Mouse (Mus musculus) lung, postnatal 25 days (tissue): ENCODE data around the gene A930009A15Rik.

Experiments
- DNase-seq: peaks from one replicate; pipeline ENCODE4 v3.0.0; 2022; ENCODE audit warnings: low spot score

A930009A15Rik gene

DNA sequence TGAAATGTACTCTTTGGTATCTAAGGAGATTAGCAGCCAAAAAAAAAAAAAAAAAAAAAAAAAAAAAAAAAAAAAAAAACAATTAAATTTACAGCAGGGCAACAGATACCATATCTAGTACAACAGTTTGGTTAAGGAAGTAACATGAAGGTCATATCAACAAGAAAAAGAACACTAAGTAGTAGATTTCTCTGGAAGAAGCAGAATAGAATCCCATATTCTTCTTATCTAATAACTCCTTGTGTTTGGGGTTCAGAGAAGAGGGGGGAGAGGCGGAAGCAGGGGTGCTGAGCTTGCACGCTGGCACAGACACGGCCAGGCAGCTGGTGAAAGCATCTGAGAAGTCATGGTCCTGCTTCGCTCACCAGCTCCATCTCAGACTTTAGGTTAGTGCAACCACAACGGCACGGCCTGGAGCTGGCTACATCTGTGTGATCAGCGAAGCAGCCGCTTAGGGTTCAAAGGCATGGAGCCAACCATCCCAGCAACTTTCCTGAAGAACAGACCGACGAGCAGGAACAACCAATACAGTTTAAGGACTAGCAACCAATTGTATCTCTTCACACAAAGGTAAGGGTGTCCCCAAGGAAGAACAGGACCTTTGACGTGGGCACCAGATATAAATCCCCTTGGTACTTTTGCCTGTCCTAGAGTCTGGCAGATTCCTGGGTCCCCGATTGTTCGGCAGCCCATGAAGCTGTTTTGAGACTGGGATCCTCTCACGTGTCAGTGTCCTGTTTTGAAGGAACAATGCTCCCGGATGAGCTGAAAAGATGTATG, at the start of gene A930009A15Rik:
Gene A930009A15Rik (plus strand): TSS at position 275 of the 780 bp plus-strand sequence.
- DNase-seq, result no peak

DNA sequence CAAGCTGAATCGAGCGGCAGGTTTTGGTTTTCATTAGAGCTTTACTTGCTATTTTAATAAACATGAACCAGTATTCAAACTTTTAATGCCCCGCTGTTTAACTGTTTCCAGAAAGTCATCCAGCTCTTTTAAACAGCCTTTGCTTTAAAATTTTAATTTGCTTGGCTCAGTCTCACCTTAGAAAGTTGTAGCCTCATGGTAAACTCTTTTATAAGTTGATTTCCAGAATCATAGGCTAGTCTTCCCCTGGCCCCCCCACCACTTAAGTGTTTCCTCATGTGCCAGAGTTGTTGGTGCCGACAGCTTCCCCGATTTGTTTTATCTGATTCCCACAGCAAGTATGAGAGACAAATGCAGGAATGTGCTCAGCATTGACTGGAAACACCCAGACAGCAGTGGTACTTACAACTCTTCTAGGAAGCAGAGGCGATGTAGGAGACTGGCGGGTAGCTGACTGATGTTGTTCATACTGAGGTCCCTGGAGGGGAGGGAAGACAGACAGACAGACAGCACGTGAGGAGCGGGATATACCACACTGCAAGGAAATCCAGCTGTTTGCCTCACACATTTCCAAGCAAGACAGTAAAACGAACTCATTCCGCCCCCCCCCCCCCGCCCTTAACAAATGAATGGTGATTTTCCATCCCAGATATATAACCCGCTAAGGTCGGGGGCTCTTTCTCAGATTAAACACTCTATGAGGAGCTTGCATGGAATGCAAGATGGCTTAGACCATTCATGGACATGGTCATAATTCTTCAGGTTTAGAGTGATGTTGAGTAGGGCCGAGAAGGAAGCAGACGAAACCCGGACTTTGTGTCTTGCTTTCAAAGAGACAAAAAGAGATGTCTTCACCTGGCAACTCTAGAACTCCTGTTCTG, 49.3 kb upstream of the A930009A15Rik start:
- no peak for DNase-seq

DNA sequence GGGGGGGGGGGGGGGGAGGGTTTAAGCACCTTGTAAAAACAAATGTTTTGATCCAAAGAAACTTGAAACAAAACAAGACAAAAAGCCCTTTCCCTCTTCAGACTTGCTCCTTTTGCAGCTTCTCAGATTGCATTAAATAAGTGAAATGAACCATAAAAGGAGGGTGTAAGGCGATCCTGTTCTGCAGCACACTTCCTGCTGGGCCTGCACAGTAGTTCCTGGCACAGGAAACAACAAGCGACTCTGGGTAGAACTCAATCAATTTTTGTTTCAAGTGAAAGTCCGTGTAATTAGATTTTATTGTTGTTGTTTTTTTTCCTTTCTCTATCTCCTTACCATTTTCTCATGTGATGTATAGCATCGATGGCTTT, 48.7 kb upstream of the A930009A15Rik start:
- DNase-seq, result no peak

DNA sequence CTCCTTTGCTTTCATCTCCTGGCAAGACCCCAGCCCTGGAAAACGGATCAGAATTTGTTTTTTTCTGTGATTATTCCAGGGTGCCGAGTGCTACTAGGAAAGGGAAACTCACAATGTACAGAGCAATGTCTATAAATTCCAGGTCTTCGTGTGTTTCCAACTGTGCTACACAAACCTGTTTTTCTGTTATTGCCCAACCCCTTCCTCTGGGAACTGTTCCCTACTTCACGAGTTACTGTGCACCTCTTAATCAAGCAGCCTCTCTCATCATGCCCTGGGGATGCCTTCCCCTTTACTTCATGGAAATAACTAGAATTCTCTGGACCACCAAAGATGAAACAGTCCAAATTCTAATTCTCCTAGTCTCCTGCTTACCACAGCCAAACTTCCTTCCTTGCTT, 40.9 kb upstream of the A930009A15Rik start:
- no peak for DNase-seq

DNA sequence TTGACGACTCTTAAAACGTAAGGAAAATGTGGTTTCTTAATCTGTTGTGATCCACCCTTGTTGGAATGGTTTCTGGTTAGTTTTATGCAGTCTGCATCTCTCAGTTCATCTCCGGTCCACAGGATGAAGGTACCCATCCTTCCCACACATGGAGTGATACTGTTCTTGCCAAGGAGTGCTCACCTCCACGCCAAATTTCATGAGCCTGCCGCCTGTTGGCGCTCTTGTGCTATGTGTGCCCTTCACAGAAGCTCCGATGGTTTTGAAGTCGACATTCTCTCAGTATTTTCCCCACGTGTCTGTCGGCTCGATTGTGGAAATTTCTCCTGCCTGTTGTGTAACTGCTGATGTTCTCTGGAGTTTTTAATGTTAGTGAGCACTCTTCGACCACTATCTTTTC, 40.0 kb upstream of the A930009A15Rik start:
- no peak for DNase-seq

DNA sequence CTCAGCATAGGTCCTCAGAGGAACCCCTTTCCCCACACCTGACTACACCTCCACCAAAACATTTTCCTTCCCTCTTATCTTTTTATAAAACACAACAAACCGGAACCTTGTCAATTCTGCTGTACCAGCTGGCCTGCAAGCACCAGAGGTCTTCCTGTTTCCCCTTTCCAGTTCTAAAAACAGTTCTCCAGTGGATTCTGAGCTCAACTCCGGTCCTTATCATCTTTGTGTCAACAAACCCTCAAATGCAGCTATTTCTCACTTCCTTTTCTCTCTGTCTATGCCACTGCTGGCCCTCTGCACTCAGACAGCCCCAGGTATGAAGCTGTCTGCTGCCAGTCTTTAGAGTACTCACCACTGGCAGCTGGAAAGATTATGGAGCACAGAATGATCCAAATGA, 39.0 kb upstream of the A930009A15Rik start:
- no peak for DNase-seq

DNA sequence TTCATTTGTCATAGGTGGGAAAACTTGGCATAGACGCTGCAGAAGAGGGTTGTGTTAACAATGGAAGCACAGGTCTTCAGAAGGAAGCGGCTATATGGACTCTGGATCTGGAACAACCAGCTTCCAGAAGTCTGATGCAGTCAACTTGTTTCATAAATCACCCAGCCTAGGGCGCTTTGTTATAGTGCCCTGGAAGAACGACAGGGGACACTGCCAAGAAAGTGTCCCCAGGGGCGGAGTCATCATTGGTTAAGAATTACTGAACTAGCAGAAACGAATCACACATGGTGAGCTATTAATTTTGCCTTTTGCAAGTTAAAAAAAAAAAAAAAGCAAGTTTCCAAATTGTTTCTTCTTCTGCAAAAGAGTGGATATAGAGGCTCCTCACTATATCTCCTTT, 26.9 kb upstream of the A930009A15Rik start:
- no peak for DNase-seq

DNA sequence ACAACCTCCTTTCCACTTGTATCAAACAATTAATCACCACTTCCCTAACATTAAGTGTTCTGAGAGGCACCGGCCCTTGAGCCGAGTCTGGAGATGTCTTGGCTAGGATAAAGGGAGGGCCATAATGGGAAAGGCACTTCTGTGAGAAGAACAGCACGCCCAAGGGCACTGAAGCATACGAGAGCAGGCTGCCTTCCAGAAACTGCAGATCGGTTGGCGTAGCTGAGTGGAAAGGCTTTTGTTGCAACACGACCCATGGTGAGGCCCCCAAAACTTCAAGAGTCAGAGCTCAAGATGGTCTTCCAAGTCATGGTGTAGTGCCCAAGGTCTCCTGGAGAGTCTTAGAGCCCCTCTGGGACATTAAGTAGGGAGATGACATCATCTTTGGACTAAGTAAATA, 19.5 kb upstream of the A930009A15Rik start:
- no peak for DNase-seq

DNA sequence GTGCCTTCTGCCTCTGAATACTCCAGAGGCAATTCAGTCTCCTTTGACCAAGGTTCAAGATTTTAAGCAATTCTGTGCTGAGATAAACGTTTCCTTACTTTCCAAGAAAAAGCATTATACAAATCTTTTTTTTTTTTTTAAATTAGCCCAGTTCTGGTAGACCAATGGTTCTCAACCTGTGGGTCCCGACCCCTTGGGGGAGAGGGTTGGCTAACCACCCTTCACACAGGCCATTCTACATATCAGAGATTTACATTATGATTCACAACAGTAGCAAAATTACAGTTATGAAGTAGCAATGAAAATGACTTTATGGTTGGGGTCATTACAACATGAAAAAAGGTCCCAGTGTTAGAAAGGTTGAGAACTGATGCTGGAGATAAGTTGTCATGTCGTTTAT, 18.7 kb upstream of the A930009A15Rik start:
- no peak for DNase-seq

DNA sequence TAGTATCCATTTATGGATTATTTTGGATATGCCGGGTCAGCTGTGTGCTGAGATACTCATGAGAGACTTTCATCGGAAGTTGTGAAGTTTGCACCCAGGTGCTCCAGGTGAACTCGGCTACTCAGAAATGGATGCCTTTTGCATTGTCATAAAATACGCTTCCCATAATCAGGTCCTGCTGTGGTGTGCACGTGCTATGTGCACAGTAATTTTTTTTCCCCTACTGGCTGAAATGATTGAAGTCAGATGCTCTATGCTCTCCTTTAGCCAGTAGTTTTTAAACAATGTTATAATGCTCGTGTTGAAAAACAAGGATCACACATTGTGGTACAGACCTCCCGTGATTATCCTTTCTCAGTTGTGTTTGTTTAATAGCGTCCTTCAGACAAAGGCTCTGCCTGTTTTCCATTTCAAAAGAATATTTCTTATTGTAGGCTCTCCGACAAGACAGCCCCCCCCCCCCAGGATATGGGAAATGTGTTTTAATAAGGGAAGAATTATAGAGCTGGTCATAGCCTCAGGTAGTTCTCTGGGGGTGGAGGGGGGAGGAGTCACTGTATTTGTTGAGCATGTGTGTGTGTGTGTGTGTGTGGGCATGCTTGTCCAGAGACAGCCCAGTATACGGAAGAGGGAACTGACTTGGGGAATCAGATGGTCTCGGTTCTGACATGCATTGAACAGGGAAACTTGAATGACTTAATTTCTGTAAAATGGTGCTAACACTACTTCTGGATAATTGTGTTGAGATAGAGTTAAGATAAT, 16.3 kb upstream of the A930009A15Rik start:
- DNase-seq, result no peak

DNA sequence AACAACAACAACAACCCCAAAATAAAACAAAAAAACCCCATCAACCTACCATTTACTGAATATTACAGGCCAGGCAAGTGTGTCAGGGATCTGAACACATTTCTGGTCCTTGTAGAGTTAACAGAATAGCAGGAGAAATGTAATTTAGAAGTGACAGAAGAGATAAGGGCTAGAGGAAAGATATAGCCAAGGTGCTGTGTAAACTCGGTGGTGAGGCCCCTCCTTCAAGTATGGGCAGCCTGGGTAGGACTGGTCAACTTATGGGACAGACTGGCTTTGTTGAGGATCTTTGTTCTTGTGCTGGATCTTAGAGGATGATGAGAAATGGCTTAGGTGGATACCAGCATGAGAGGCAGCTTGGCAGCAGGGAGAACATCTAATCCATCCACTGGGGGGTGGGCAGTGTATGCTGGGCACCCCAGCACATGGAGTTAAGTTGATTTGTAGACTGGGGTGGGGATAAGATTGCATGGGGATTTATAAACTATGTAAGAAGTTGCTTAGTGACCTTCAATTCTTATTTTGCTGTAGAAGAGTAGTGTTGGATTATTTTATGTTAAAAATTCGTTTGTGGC, 14.5 kb upstream of the A930009A15Rik start:
- no peak for DNase-seq

DNA sequence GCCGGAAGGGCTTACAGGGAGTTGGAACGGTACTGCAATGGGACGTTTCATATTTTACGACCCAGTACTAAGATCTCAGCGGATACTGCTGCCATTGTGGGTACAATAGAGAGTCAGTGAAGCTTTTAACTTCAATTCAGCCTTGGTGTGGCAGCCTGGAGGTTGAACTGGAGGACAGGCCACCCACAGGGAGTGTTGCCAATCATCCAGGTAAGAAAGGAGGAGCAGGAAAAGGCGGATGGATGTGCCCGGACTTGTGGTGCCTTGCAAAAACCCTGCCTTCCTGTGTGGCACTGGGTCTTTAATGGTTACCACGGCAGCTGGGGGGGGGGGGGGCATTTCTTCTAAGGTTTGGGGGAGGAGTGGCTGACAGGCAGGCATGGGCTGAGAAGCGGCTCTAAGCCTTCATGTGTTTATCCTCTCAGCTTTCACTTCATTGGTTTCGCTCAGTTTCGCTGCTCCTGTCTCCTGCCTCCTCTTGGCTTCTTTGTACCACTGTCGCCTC, 13.0 kb upstream of the A930009A15Rik start:
- no peak for DNase-seq

DNA sequence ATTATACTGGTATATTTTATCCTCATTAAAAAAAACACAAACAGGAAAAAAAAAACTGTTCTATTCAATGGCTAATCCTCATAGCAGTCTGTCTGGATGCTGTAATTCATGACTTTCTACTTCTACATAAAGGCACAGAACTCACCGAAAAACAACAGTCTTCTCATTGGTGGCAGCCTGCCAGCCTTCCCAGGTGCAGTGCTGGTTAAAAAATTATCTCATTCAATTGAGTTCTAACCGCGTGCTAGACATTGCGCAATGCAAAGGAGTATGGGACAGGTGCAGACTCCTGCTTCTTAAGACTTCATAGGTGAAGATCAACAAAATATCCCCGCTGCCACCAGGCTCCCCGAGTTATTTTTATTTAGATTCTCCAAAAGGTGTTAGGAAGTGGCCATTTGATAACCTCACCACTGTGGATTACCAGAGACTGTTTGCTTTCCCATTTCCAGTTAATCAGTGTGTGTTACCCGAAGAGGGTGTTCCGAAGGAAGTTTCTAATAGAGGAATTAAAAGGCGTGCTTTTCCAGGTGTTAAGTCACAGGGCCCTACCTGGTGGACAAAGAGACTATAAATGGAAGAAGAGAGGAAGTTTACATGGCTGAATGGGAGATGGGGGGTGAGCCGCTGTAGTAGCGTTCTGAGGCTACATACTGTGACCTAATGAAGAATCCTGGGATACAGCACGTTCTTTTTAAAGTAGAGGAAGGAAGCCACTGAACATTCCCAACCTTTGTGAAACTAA, 8.5 kb upstream of the A930009A15Rik start:
- DNase-seq, result peak; percentile 28

DNA sequence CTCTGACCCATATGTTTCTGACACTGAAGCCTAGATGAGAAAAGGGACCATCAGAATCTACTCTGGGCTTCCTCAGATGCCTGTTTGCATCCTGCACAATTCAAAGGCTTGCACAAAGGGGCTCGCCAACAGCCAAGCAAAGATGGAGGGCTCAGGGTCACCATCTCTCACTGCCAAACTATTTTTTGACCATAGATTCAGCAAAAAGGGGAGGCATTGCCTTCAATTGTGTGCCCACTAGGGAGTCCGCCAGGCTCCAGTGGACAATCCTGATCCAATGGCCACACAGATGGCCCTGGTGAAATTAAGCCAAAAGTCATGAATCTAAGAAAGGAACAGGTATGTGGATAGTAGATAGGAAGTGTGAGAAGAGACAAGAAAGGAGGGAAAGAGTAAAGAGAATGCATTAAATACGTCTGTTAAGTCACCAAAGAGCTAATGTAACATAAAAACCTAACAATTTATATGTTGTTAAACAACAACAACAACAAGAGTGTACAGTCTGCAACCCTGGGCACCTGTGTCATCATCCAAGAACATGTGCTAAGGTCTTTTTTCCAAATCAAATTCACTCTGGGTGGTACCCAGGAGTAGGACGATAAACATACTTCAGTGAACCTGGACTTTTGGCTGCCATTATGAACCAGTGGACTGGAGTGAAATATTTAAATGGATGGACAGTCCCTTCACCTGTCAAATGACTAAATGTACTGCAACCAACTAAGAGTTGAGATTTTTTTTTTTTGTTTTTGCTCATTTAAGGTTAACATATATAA, 6.7 kb upstream of the A930009A15Rik start:
- no peak for DNase-seq

DNA sequence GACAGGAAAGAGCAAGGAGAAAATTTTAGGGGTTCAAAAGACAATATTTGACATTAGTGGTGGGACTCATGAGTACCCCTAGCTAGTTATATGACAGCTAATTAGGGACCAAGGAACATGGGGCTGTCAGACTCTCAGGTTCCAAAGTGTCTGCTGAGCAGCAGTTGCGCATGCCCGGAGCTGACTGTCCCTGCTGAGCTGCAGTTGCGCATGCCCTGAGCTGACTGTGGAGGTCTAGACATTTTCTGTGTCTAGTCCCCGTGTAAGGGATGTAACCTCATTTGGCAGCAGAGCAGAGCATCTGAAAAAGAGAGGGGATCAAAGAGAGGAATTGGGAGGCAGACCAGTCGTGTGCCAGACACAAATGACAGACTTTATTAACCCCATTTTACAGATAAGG, 5.8 kb upstream of the A930009A15Rik start:
- DNase-seq, result no peak

DNA sequence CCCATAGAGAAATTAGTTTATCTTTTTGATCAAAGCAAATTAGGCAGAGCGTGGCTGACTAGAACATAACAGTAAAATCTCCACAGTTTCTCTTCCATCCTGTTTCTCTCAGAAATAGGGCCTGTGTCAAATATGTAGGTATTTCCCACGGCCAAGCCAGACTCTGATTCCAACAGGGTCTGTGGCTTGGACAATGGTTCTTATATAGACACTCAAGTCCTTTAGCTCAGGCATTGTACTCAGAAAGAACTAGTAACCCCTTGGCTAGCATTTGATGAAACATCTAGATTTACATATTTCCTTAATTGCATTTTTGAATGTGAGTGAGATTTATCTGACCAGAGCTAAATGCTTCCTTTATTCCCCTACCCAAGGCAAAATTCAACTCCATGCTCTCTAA, 791 bp downstream of the A930009A15Rik start:
- no peak for DNase-seq

DNA sequence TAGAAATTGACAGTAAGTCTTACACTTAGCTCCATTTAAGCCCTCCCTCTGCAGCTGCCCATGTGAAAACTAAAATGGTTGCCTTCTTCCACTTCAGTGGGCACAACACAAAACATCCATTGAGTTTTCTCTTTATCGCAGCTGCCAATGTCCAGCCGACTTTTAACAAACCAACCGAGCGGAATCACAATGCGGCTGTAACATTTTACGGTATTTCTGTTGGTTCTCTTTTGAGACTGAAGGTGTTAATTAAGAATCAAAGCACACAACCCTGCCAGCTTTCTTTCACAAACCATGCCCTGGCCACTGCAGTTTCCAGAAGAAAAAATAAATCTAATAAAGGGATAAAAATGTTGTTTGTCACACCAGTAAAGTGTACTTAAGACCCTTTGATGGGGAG, 1.5 kb downstream of the A930009A15Rik start:
- DNase-seq, result no peak

DNA sequence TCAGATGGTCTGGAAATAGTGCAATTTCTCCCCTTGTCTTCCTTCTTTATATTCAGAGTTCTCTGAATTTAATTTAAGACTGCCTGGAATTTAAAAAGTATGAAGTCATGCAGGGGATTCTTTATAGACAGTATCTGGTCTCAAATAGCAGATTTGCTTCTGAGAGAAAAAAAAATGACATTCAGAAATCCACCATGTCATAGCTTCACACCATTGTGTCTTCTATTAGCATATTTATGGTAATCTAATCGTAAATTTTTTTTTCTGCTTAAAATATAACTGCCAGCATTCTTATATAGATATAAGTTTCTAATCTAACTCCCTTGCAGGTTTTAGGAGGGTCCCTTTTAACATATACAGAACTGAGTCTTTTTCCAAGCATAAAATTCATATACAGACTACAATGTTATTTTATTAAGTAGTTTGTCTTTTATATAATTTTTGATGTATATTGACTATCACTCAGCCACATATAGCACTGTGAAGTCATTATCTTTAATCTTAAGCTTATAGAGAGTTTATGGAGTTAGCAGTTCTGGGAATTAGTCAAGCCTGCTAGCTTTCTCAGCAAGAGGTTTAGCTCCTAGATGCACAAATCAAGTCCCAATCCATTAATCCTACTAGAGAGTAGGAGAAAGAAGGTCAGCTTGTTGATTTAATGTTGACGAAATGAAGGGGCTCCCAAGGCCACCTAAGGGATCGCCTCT, 2.1 kb downstream of the A930009A15Rik start:
- no peak for DNase-seq

DNA sequence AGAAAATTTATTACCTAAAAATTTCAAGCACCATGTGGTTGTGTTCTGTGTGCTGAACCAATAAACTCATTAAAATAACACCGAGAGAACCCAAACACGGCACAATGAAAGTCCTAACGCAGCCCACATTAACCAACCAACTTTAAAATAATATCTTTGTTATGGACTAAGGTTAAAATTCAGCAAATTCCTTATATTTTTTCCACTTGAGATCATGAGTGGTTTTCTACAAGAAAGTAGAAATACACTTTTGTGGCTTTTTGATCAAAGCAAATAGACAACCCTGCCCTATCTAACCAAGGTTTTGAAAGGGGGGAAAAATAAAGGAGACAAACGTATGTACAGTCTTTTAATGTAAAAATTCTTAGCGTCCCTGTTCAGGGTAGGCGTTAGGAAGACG, 9.3 kb downstream of the A930009A15Rik start:
- no peak for DNase-seq

DNA sequence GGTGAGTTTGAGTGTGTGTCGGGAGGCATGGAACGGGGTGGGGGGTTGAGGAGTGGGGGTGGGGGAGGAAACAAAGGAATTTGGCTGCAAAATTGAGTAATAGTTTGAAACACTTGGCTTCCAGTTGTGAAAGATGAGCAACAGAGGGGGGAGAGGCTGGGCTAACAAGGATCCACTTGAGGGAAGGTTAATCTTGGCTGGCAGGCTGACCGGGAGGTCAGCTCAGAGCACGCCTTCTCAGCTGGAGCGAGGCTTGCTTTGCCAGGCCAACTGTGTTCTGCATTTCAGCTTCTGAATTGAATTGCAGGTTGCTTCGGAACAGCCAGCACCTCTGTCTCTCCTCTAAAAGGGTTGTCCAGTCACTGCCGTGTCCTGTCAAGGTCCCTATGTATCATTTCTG, 9.7 kb downstream of the A930009A15Rik start:
- DNase-seq, result no peak
